ENCODE assay signal across 10 mouse cellular contexts in the genomic region with DNA sequence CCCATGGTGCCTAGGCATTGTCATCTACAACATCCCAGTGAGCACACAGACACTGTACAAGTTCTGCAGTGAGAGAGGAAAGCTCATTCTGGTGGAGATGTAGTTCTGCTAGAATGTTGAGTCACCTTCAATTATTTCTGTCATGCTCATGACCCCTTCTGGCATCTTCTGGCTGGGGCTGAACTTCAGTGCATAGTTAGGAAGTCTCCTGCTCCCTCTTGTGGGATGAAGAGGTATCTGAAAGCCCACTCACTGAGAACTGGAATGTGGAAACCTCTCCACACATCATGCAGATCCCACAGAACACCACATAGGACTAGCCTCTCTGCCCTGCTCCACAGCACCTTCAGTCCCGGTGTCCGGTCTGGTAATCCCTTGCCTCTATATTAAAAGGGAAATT. TPM values are rescaled to one million over a fixed set of nuclear protein-coding genes. Genes with fewer than 3 reads are reported as not detected.
DNase-seq lines count a peak whose midpoint lies in the region; ATAC-seq lines count a peak whose summit lies in the region.
"Had no signal": no experiment of that assay in that cellular context is flagged by ENCODE, and none has a peak within 500 bp of the region (broad histone marks: within the 10 kb centered on the region; RNA-seq: fewer than 3 reads in every experiment).

No protein-coding gene starts in this region.

- H3K4me2 ChIP-seq in hindbrain, embryonic 14.5 days (replicated peaks) = no peak overlapping the region
- no peak overlapping the region for H3K4me2 ChIP-seq in hindbrain, embryonic 13.5 days
- H3K4me2 ChIP-seq in midbrain, embryonic 13.5 days (replicated peaks) = no peak overlapping the region
- H3K4me2 ChIP-seq: embryonic facial prominence, embryonic 12.5 days; liver, embryonic 13.5 days had no signal

- H3K27ac ChIP-seq in hindbrain, embryonic 14.5 days = no peak overlapping the region
- H3K27ac ChIP-seq in hindbrain, embryonic 13.5 days = no peak overlapping the region
- H3K27ac ChIP-seq in midbrain, embryonic 13.5 days = no peak overlapping the region
- H3K27ac ChIP-seq: embryonic facial prominence, embryonic 12.5 days; liver, embryonic 13.5 days had no signal

- DNase-seq in hindbrain, embryonic 14.5 days (ENCODE audit: low spot score) = peak; percentile 31
- DNase-seq in CD4-positive, CD25-positive, alpha-beta regulatory T cell, adult 2 months (ENCODE audit: low read depth, low spot score) = peak; percentile 88
- peak; percentile 83 for DNase-seq in T-cell, adult 2 months (ENCODE audit: low spot score)
- peak; percentile 58 for DNase-seq in layer of hippocampus, adult 11-12 months (ENCODE audit: low spot score)
- DNase-seq in mesoderm, embryonic 11.5 days (ENCODE audit: low read depth, low spot score) = peak; percentile 28
- DNase-seq in MN1 (ENCODE audit: low spot score) = no peak
- DNase-seq: liver, embryonic 13.5 days had no signal

- no peaks in the 10 kb centered on the region for H3K27me3 ChIP-seq in hindbrain, embryonic 14.5 days (ENCODE audit: control insufficient read depth, insufficient read depth, low read length)
- no peaks in the 10 kb centered on the region for H3K27me3 ChIP-seq in hindbrain, embryonic 13.5 days
- no peaks in the 10 kb centered on the region for H3K27me3 ChIP-seq in midbrain, embryonic 13.5 days
- H3K27me3 ChIP-seq: embryonic facial prominence, embryonic 12.5 days; liver, embryonic 13.5 days had no signal

- H3K4me3 ChIP-seq in hindbrain, embryonic 14.5 days (replicated peaks; ENCODE audit: low read length) = no peak overlapping the region
- no peak overlapping the region for H3K4me3 ChIP-seq in hindbrain, embryonic 13.5 days
- no peak overlapping the region for H3K4me3 ChIP-seq in midbrain, embryonic 13.5 days (replicated peaks)
- H3K4me3 ChIP-seq: embryonic facial prominence, embryonic 12.5 days; liver, embryonic 13.5 days had no signal

- H3K36me3 ChIP-seq in hindbrain, embryonic 14.5 days (replicated peaks; ENCODE audit: control insufficient read depth, insufficient read depth) = no peaks in the 10 kb centered on the region
- no peaks in the 10 kb centered on the region for H3K36me3 ChIP-seq in hindbrain, embryonic 13.5 days
- no peaks in the 10 kb centered on the region for H3K36me3 ChIP-seq in midbrain, embryonic 13.5 days
- H3K36me3 ChIP-seq: embryonic facial prominence, embryonic 12.5 days; liver, embryonic 13.5 days had no signal

- H3K4me1 ChIP-seq in hindbrain, embryonic 14.5 days (replicated peaks; ENCODE audit: control insufficient read depth, insufficient read depth, low read length) = no peaks in the 10 kb centered on the region
- H3K4me1 ChIP-seq in hindbrain, embryonic 13.5 days (replicated peaks) = no peaks in the 10 kb centered on the region
- H3K4me1 ChIP-seq in midbrain, embryonic 13.5 days (replicated peaks) = no peaks in the 10 kb centered on the region
- H3K4me1 ChIP-seq: embryonic facial prominence, embryonic 12.5 days; liver, embryonic 13.5 days had no signal

- 89% methylated on average over 2 of the region's 2 CpGs for WGBS in hindbrain, embryonic 14.5 days
- WGBS in hindbrain, embryonic 13.5 days = 95% methylated on average over 2 of the region's 2 CpGs
- 94% methylated on average over 2 of the region's 2 CpGs for WGBS in midbrain, embryonic 13.5 days

- no peak overlapping the region for H3K9ac ChIP-seq in hindbrain, embryonic 14.5 days
- no peak overlapping the region for H3K9ac ChIP-seq in hindbrain, embryonic 13.5 days
- no peak overlapping the region for H3K9ac ChIP-seq in midbrain, embryonic 13.5 days (replicated peaks)
- H3K9ac ChIP-seq: embryonic facial prominence, embryonic 12.5 days; liver, embryonic 13.5 days had no signal

- no peak for ATAC-seq in hindbrain, embryonic 14.5 days (ENCODE audit: low FRiP score)
- ATAC-seq in hindbrain, embryonic 13.5 days (ENCODE audit: low FRiP score) = no peak
- ATAC-seq in midbrain, embryonic 13.5 days = no peak

- H3K9me3 ChIP-seq in hindbrain, embryonic 14.5 days (ENCODE audit: control insufficient read depth, low read length) = no peaks in the 10 kb centered on the region
- H3K9me3 ChIP-seq in hindbrain, embryonic 13.5 days = no peaks in the 10 kb centered on the region
- H3K9me3 ChIP-seq in midbrain, embryonic 13.5 days = no peaks in the 10 kb centered on the region
- H3K9me3 ChIP-seq: embryonic facial prominence, embryonic 12.5 days; liver, embryonic 13.5 days had no signal

RNA-seq across cellular contexts. Expression of a gene that starts 2.6 kb away (rescaled TPM):
- 3.4 and 3.6 TPM in 2 replicates for polyA plus RNA-seq in hindbrain, embryonic 14.5 days (2014; fragmentation: Nextera tagmentation; extraction: Ambion mirVana)
- polyA plus RNA-seq in hindbrain, embryonic 13.5 days (2015; fragmentation: Nextera tagmentation; extraction: Ambion mirVana) = 2.6 and 2.7 TPM in 2 replicates
- polyA plus RNA-seq in midbrain, embryonic 13.5 days (2015; fragmentation: Nextera tagmentation; extraction: Ambion mirVana) = 2.0 and 2.3 TPM in 2 replicates

RNA-seq across cellular contexts. Expression of a gene that starts 21.5 kb away (rescaled TPM):
- polyA plus RNA-seq in hindbrain, embryonic 14.5 days (2014; fragmentation: Nextera tagmentation; extraction: Ambion mirVana) = 0.16 TPM in 1 of 2 replicates, not detected in the other
- 0.10 and 0.16 TPM in 2 replicates for polyA plus RNA-seq in hindbrain, embryonic 13.5 days (2015; fragmentation: Nextera tagmentation; extraction: Ambion mirVana)
- polyA plus RNA-seq in midbrain, embryonic 13.5 days (2015; fragmentation: Nextera tagmentation; extraction: Ambion mirVana) = not detected in 2 replicates

RNA-seq across cellular contexts. Expression of a gene that starts 38.6 kb away (rescaled TPM):
- polyA plus RNA-seq in hindbrain, embryonic 14.5 days (2014; fragmentation: Nextera tagmentation; extraction: Ambion mirVana) = not detected in 2 replicates
- not detected in 2 replicates for polyA plus RNA-seq in hindbrain, embryonic 13.5 days (2015; fragmentation: Nextera tagmentation; extraction: Ambion mirVana)
- not detected in 2 replicates for polyA plus RNA-seq in midbrain, embryonic 13.5 days (2015; fragmentation: Nextera tagmentation; extraction: Ambion mirVana)
- polyA plus RNA-seq: embryonic facial prominence, embryonic 12.5 days had no signal

RNA-seq across cellular contexts. Expression of a gene that starts 58.3 kb away (rescaled TPM):
- polyA plus RNA-seq in hindbrain, embryonic 14.5 days (2014; fragmentation: Nextera tagmentation; extraction: Ambion mirVana) = not detected in 2 replicates
- polyA plus RNA-seq in hindbrain, embryonic 13.5 days (2015; fragmentation: Nextera tagmentation; extraction: Ambion mirVana) = not detected in 2 replicates
- not detected in 2 replicates for polyA plus RNA-seq in midbrain, embryonic 13.5 days (2015; fragmentation: Nextera tagmentation; extraction: Ambion mirVana)
- polyA plus RNA-seq: embryonic facial prominence, embryonic 12.5 days; liver, embryonic 13.5 days had no signal
